Mouse (Mus musculus): ENCODE measurements around the gene Ctbp2.

DNA sequence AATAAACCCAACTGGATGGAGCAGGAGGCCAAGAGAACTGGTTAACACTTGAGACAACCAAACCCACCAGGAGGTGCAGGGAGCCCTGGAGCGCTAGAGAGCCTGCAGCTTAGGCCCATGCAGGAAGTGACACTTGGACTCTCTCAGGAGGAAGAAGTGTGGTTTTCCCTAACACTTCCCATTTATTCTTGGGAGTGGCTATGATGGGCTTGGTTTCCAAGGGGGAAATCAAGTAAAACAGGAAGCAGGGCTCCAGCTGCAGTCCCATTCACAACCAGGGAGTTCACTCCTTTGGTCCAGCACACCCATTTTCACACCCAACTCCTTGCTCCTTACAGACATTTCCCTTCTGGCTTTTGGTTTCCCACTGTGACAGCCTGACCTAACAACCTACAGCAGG is 45.2 kb downstream of the Ctbp2 start:
- TF ChIP-seq CTCF (IDR thresholded peaks at IDR 0.05) (peak; percentile 14; the same call in 1 of the 2 replicates), EP300 (IDR thresholded peaks at IDR 0.05) (no peak)
